Mouse (Mus musculus) embryonic fibroblast, embryonic 13.5 days (primary cell): Measurements from ENCODE around the gene Galnt2.

Experiments
- CTCF ChIP-seq: IDR thresholded peaks from 2 replicates; pipeline ENCODE4 v1.5.1; 2011; ENCODE audit warnings: mild to moderate bottlenecking, control low read depth, low read length, moderate library complexity, borderline replicate concordance; ENCODE audit not compliant: insufficient read depth
- POLR2A ChIP-seq: IDR thresholded peaks from 2 replicates; pipeline ENCODE4 v1.6.1; 2011; ENCODE audit warnings: low read depth, mild to moderate bottlenecking, control low read depth, low read length, moderate library complexity

- TF ChIP-seq CTCF (no peak), POLR2A (no peak)
Observed at GRCm38 (mm10) chr8:124201706-124202105, 29.5 kb upstream of the Galnt2 start.
